Mouse (Mus musculus): Measurements from ENCODE around the gene Afp. TPM values are rescaled to one million over a fixed set of nuclear protein-coding genes. Genes with fewer than 3 reads are reported as not detected.

Gene Afp
- polyA plus RNA-seq, 1 experiment from 2014 or later, result 1.0 TPM

DNA sequence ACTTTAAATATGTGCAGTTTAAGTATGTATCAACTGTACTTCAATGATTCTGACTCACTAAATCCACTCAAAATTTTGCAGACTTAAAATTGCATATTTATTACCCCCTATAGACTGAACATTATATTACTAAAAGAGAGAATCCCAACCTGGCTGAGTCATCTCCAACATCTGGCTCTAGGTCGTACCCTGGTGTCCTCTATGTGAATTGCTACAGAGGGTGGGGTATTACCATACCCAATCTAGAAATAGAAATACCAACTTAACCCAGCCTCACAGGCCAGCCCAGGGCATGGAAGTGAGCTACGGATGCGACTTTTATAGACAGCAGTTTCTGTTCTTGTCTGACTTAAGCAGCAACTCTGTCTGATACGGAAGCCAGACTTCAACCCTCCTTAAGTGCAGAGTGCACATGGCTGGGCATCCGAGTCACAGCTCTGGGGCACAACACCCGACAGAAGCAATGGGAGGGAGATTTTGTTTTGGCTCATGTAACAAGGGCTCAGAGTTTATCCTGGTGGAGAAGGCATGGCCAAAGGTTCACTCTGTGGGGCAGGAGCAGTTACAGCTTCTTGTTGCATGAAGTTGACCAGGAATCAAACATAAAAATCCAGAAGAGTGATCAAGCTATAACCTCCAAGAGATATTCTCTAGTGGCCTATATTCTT is 21.9 kb downstream of the Afp start:
- ATAC-seq (ENCODE audit: low read depth), result no peak
- 77% methylated on average over 6 of the region's 6 CpGs for WGBS

DNA sequence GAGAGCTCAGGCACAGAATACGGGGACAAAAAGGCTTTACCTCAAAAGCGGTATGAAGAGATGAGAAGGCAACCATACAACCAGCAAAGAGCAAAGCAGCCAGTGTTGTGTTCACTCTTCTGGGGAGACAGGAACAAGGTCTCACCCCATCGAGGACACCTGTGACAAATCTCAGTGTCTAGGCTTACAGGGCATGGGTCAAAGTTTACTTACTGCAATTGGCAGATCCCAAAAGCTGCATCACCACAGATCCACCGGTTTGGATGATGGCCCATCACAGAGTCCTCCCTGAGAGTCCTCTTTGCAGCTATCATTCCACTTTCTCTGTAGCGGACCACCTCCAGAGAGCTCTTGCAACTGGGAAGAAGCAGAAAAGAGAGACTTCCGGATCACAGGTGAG is 25.0 kb downstream of the Afp start:
- WGBS, result 88% methylated on average over 5 of the region's 6 CpGs
- Histone ChIP-seq H3K27ac (replicated peaks; ENCODE audit: low read depth, low read length) (no peak overlapping the region), H3K27me3 (replicated peaks; ENCODE audit: control insufficient read depth, insufficient read depth, low read length) (no peaks in the 10 kb centered on the region), H3K4me2 (ENCODE audit: low read depth, low read length) (no peak overlapping the region), H3K9ac (ENCODE audit: low read depth, low read length) (no peak overlapping the region), H3K4me1 (ENCODE audit: control insufficient read depth, insufficient read depth, low read length) (no peaks in the 10 kb centered on the region), H3K4me3 (ENCODE audit: low read depth, low read length) (no peak overlapping the region), H3K36me3 (ENCODE audit: control insufficient read depth, insufficient read depth, low read length) (no peaks in the 10 kb centered on the region), H3K9me3 (ENCODE audit: control insufficient read depth, low read length) (no peaks in the 10 kb centered on the region)
- DNase-seq (ENCODE audit: low spot score), result no peak
- no peak for ATAC-seq (ENCODE audit: low read depth)

More for the DNA sequence above, 21.9 kb downstream of the Afp start:
- no peak for DNase-seq (ENCODE audit: low spot score)
- H3K4me3 ChIP-seq (ENCODE audit: low read depth, low read length), result no peak overlapping the region
- no peak overlapping the region for H3K9ac ChIP-seq (ENCODE audit: low read depth, low read length)
- H3K27me3 ChIP-seq (replicated peaks; ENCODE audit: control insufficient read depth, insufficient read depth, low read length), result no peaks in the 10 kb centered on the region
- no peaks in the 10 kb centered on the region for H3K36me3 ChIP-seq (ENCODE audit: control insufficient read depth, insufficient read depth, low read length)
- no peaks in the 10 kb centered on the region for H3K4me1 ChIP-seq (ENCODE audit: control insufficient read depth, insufficient read depth, low read length)
- no peaks in the 10 kb centered on the region for H3K9me3 ChIP-seq (ENCODE audit: control insufficient read depth, low read length)
- no peak overlapping the region for H3K27ac ChIP-seq (replicated peaks; ENCODE audit: low read depth, low read length)
- H3K4me2 ChIP-seq (ENCODE audit: low read depth, low read length), result no peak overlapping the region

DNA sequence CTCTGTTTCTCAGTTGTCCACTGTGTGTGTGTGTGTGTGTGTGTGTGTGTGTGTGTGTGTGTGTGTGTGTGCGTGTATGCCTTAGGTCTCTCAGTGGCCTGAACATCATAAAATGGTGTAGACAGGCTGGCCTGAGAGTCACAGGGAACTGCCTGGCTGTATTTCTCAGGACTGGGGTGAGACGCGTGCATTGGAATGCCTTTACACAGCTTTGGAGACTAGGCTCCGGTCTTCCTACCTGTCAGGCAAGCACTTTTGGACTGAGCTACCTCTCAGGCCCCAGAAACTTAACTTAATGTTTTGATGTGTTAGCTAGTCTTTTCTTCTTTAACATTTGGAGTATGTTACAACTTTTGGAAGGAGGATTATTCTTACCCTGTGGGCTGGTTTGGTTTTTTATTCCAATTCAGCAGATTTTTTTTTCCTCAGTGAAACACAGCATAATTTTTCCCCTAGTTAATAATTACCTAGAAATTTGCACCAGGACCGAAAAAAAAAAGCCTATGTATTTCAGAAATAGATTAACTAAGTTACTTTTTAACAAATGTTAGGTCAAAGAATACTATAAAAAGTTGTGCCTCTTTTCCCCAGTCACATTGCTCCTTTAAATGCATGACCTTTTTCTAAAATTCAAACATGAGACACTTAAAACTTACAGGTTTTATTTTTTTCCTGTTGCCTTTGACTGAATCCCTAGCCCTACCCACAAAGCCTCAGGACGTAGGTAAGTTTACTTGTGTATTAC is 28.0 kb downstream of the Afp start, which contains the start of gene Afm:
Gene Afm (plus strand): TSS at position 577 of the 745 bp plus-strand sequence.
- H3K4me2 ChIP-seq (ENCODE audit: low read depth, low read length), result no peak within 1 kb of the TSS
- 77% methylated on average over 6 of the region's 6 CpGs for WGBS
- H3K4me1 ChIP-seq (ENCODE audit: control insufficient read depth, insufficient read depth, low read length), result no peaks in the 10 kb centered on the region
- no peaks in the 10 kb centered on the region for H3K9me3 ChIP-seq (ENCODE audit: control insufficient read depth, low read length)
- DNase-seq (ENCODE audit: low spot score), result no peak
- H3K27me3 ChIP-seq (replicated peaks; ENCODE audit: control insufficient read depth, insufficient read depth, low read length), result no peaks in the 10 kb centered on the region
- no peaks in the 10 kb centered on the region for H3K36me3 ChIP-seq (ENCODE audit: control insufficient read depth, insufficient read depth, low read length)
- no peak within 1 kb of the TSS for H3K4me3 ChIP-seq (ENCODE audit: low read depth, low read length)
- no peak within 1 kb of the TSS for H3K27ac ChIP-seq (replicated peaks; ENCODE audit: low read depth, low read length)
- no peak for ATAC-seq (ENCODE audit: low read depth)
- no peak within 1 kb of the TSS for H3K9ac ChIP-seq (ENCODE audit: low read depth, low read length)

DNA sequence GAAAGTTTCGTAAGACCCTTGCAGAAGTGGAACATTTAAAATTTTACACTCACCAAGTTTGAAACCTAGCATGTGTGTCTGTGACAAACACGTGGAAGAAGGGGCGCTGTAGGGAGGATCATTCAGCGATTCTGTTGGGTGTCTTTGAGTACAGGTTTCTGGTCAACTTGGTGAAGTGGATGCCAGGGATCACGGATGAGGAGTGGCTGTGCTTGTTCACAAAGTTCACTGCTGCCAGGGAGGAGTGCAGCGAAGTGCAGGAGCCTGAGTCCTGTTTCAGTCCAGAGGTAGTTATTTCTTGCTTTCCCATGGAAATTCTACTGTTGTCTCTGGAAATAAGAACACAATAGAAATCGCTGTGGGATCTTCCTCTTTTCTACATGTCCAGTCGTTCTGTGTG is 60.7 kb downstream of the Afp start:
- Histone ChIP-seq H3K4me1 (ENCODE audit: control insufficient read depth, insufficient read depth, low read length) (no peaks in the 10 kb centered on the region), H3K9ac (ENCODE audit: low read depth, low read length) (no peak overlapping the region), H3K27ac (replicated peaks; ENCODE audit: low read depth, low read length) (no peak overlapping the region), H3K4me3 (ENCODE audit: low read depth, low read length) (no peak overlapping the region), H3K36me3 (ENCODE audit: control insufficient read depth, insufficient read depth, low read length) (no peaks in the 10 kb centered on the region), H3K27me3 (replicated peaks; ENCODE audit: control insufficient read depth, insufficient read depth, low read length) (no peaks in the 10 kb centered on the region), H3K4me2 (ENCODE audit: low read depth, low read length) (no peak overlapping the region), H3K9me3 (ENCODE audit: control insufficient read depth, low read length) (no peaks in the 10 kb centered on the region)
- 85% methylated on average over 8 of the region's 8 CpGs for WGBS
- DNase-seq (ENCODE audit: low spot score) (no peak), ATAC-seq (ENCODE audit: low read depth) (no peak)

DNA sequence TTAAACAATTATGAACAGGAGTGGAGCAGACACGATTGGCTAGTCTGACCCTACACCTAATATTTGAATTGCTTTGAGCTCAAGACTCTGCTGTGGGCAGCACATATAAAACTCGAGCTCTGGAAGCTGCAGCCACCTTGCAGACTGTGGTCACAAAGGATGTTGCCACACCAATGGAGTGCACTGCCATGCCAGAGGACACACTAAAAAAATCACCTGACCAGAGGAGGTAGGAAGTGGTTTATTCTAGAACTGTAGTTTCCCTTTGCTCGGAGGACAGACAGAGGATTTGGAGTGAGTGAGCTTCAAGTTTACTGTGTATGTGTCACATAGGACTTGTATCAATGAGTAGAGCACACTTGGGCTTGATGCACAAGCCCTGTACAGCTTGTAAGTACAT is 65.5 kb downstream of the Afp start:
- Histone ChIP-seq H3K9ac (ENCODE audit: low read depth, low read length) (no peak overlapping the region), H3K4me2 (ENCODE audit: low read depth, low read length) (no peak overlapping the region), H3K27me3 (replicated peaks; ENCODE audit: control insufficient read depth, insufficient read depth, low read length) (no peaks in the 10 kb centered on the region), H3K27ac (replicated peaks; ENCODE audit: low read depth, low read length) (no peak overlapping the region), H3K36me3 (ENCODE audit: control insufficient read depth, insufficient read depth, low read length) (no peaks in the 10 kb centered on the region), H3K4me3 (ENCODE audit: low read depth, low read length) (no peak overlapping the region), H3K4me1 (ENCODE audit: control insufficient read depth, insufficient read depth, low read length) (no peaks in the 10 kb centered on the region), H3K9me3 (ENCODE audit: control insufficient read depth, low read length) (no peaks in the 10 kb centered on the region)
- WGBS, result 79% methylated on average over 3 of the region's 3 CpGs
- no peak for DNase-seq (ENCODE audit: low spot score)
- ATAC-seq (ENCODE audit: low read depth), result no peak

Other genes starting within 250 kb of the Afp start
- 30.9 and 31.0 TPM in 2 replicates for gene Ankrd17, start 124.2 kb upstream of the Afp start, polyA plus RNA-seq (2014; fragmentation: Nextera tagmentation; extraction: Ambion mirVana)
- 4.2 and 5.0 TPM in 2 replicates for gene Gm9958, start 123.5 kb upstream of the Afp start, polyA plus RNA-seq (2014; fragmentation: Nextera tagmentation; extraction: Ambion mirVana)
- gene Alb, start 29.8 kb upstream of the Afp start, polyA plus RNA-seq (2014; fragmentation: Nextera tagmentation; extraction: Ambion mirVana), result 1.3 and 1.4 TPM in 2 replicates
- gene Afm, start 28.2 kb downstream of the Afp start, polyA plus RNA-seq (2014; fragmentation: Nextera tagmentation; extraction: Ambion mirVana), result not detected in 2 replicates
- 0.10 TPM in 1 of 2 replicates, not detected in the other for gene 5830473C10Rik, start 70.4 kb downstream of the Afp start, polyA plus RNA-seq (2014; fragmentation: Nextera tagmentation; extraction: Ambion mirVana)
- 2.0 and 2.1 TPM in 2 replicates for gene Rassf6, start 149.9 kb downstream of the Afp start, polyA plus RNA-seq (2014; fragmentation: Nextera tagmentation; extraction: Ambion mirVana)